Mouse (Mus musculus) midbrain, embryonic 11.5 days (tissue): ENCODE measurements around the gene Pld5. TPM values are rescaled to one million over a fixed set of nuclear protein-coding genes. Genes with fewer than 3 reads are reported as not detected.

ENCODE experiments used
- ATAC-seq: fragments of 200-750 bp; cut with Nextera tagmentation; 2 replicates; pipeline ENCODE4 v1.8.0; 2017; ENCODE audit warnings: moderate TSS enrichment, moderate library complexity; ENCODE audit not compliant: low FRiP score
- DNase-seq: peaks from one replicate; pipeline ENCODE4 v3.0.0; 2015; ENCODE audit warnings: low spot score; ENCODE audit errors: missing footprints
- H3K27ac ChIP-seq: fragments of 300-500 bp; sonication (generic); 2 replicates; pipeline ENCODE4 v1.5.1; 2014; ENCODE audit warnings: low read depth, low read length
- H3K27me3 ChIP-seq: fragments of 300-500 bp; sonication (generic); 2 replicates; pipeline ENCODE4 v1.6.1; 2014; ENCODE audit warnings: mild to moderate bottlenecking, low read length, moderate library complexity, mixed read lengths; ENCODE audit not compliant: control insufficient read depth, insufficient read depth
- H3K36me3 ChIP-seq: fragments of 300-500 bp; sonication (generic); 2 replicates; pipeline ENCODE4 v1.6.1; 2014; ENCODE audit warnings: mild to moderate bottlenecking, low read length, moderate library complexity, mixed read lengths; ENCODE audit not compliant: control insufficient read depth, insufficient read depth
- H3K4me1 ChIP-seq: fragments of 300-500 bp; sonication (generic); 2 replicates; pipeline ENCODE4 v1.6.1; 2014; ENCODE audit warnings: low read length; ENCODE audit not compliant: control insufficient read depth, insufficient read depth
- H3K4me2 ChIP-seq: fragments of 300-500 bp; sonication (generic); 2 replicates; pipeline ENCODE4 v1.6.1; 2014; ENCODE audit warnings: mild to moderate bottlenecking, moderate library complexity
- H3K4me3 ChIP-seq: fragments of 300-500 bp; sonication (generic); 2 replicates; pipeline ENCODE4 v1.5.1; 2014; ENCODE audit warnings: low read depth, low read length
- H3K9ac ChIP-seq: fragments of 300-500 bp; sonication (generic); 2 replicates; pipeline ENCODE4 v1.6.1; 2014; ENCODE audit warnings: low read length
- H3K9me3 ChIP-seq: fragments of 300-500 bp; sonication (generic); 2 replicates; pipeline ENCODE4 v1.6.1; 2016; ENCODE audit warnings: low read length; ENCODE audit not compliant: control insufficient read depth
- WGBS: fragments of 180-500 bp; shearing (Covaris S2); extraction: QIAGEN DNeasy Blood & Tissue Kit; methylation state at CpG from one replicate; pipeline ENCODE4 v1.1.7; 2014; 5-methylcytosine and 5-hydroxymethylcytosine counted together
- polyA plus RNA-seq: library from polyadenylated mRNA; unstranded; fragments of >200 nt; fragmentation: Nextera tagmentation; extraction: Ambion mirVana; gene quantifications from 2 replicates; pipeline ENCODE4 v1.2.1, GENCODE M21; 2014

The Pld5 gene
- polyA plus RNA-seq, 1 experiment from 2014 or later = 0.75 TPM

GRCm38 (mm10) chr1:175967004-175967745 lies 307.9 kb downstream of the Pld5 start:
- Histone ChIP-seq H3K9ac (no peak overlapping the region), H3K9me3 (no peaks in the 10 kb centered on the region), H3K36me3 (no peaks in the 10 kb centered on the region), H3K4me1 (no peaks in the 10 kb centered on the region), H3K27me3 (no peaks in the 10 kb centered on the region), H3K4me3 (no peak overlapping the region), H3K4me2 (no peak overlapping the region), H3K27ac (no peak overlapping the region)
- WGBS = 89% methylated on average over 5 of the region's 5 CpGs
- ATAC-seq (no peak), DNase-seq (no peak)

GRCm38 (mm10) chr1:175961786-175962185 lies 313.3 kb downstream of the Pld5 start:
- WGBS = 93% methylated on average over 2 of the region's 2 CpGs
- H3K4me3 ChIP-seq = no peak overlapping the region
- H3K4me2 ChIP-seq = no peak overlapping the region
- no peaks in the 10 kb centered on the region for H3K36me3 ChIP-seq
- no peaks in the 10 kb centered on the region for H3K4me1 ChIP-seq
- DNase-seq = no peak
- H3K9me3 ChIP-seq = no peaks in the 10 kb centered on the region
- no peak overlapping the region for H3K9ac ChIP-seq
- no peak for ATAC-seq
- H3K27me3 ChIP-seq = no peaks in the 10 kb centered on the region
- no peak overlapping the region for H3K27ac ChIP-seq

GRCm38 (mm10) chr1:175950851-175951250 lies 324.3 kb downstream of the Pld5 start:
- H3K27me3 ChIP-seq = no peaks in the 10 kb centered on the region
- WGBS = 77% methylated on average over 2 of the region's 2 CpGs
- DNase-seq (no peak), ATAC-seq (no peak)
- no peaks in the 10 kb centered on the region for H3K4me1 ChIP-seq
- no peaks in the 10 kb centered on the region for H3K9me3 ChIP-seq
- H3K36me3 ChIP-seq = no peaks in the 10 kb centered on the region
- H3K4me2 ChIP-seq = no peak overlapping the region
- no peak overlapping the region for H3K27ac ChIP-seq
- H3K9ac ChIP-seq = no peak overlapping the region
- no peak overlapping the region for H3K4me3 ChIP-seq

DNA sequence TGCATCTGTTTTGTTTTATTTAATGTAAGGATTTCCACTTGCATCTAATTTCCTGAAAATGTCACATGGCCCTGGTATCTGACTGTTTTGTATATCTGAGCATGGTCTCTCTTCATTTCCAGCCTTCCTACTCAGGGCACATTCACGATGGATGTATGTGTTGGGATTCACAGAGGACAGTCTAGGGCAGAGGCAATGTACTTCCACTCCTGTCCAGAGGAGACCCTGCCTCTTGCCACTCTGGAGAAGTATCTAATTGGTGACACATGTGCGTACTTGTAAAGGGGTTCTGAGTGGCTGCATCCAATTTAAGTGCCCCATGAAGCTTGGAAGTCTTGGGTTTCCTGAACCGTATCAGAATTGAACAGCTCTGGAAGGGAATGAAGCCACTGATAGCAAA lies 324.7 kb downstream of the Pld5 start:
- no peak overlapping the region for H3K27ac ChIP-seq
- ATAC-seq (no peak), DNase-seq (no peak)

DNA sequence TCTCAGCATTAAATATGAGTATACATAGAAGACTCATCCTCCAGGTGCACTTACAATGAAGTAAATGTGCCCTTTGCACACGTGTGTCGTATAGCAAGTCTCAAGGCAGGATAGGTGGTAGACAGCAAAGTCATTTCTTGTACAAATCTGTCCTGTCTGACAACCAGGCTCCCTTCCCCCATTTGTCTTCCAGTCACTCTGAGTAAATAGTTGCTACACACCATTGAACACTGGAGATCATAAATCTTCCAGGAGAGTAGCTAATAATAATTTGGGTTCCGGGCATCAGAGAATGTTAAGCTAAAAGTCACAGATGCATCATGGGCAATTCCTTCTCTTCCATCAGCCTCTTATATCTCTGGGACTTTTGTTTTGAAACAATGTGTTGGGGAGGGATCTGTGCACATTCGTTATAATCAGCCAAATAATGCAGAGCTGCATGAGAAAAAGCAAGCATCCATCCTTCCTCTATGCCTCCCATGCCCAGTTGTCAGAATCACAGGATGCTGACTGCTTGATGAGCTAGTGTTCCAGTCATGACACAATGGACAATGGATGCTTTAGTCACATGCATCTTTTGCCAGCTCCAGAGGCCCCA lies 328.3 kb downstream of the Pld5 start:
- no peak for ATAC-seq

More for the DNA sequence above, 324.7 kb downstream of the Pld5 start:
- Histone ChIP-seq H3K9me3 (no peaks in the 10 kb centered on the region), H3K9ac (no peak overlapping the region), H3K4me2 (no peak overlapping the region), H3K36me3 (no peaks in the 10 kb centered on the region), H3K4me1 (no peaks in the 10 kb centered on the region), H3K4me3 (no peak overlapping the region), H3K27me3 (no peaks in the 10 kb centered on the region)
- WGBS = 73% methylated on average over 3 of the region's 3 CpGs

DNA sequence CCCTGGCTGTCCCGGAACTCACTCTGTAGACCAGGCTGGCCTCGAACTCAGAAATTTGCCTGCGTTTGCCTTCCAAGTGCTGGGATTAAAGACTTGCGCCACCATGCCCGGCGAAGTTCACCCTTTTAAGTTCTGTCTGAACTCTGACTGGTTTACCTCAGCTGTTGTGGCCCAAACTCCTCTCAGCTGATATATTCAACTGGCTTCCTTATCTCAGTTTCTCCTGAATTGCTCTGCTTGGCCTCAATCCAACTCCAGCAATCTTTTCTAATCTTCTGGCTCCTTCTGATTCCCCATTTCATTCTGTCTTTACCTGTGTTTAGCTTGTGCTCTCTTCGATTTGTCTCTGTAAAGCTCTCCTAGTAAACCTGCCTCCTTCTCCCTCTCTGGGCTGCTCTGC lies 331.9 kb downstream of the Pld5 start:
- H3K4me1 ChIP-seq = no peaks in the 10 kb centered on the region
- no peaks in the 10 kb centered on the region for H3K36me3 ChIP-seq
- no peak overlapping the region for H3K4me2 ChIP-seq
- ATAC-seq = no peak
- whole genome bisulfite sequencing = 93% methylated on average over 7 of the region's 7 CpGs
- no peaks in the 10 kb centered on the region for H3K9me3 ChIP-seq
- H3K27me3 ChIP-seq = no peaks in the 10 kb centered on the region
- no peak for DNase-seq
- no peak overlapping the region for H3K4me3 ChIP-seq
- no peak overlapping the region for H3K27ac ChIP-seq
- H3K9ac ChIP-seq = no peak overlapping the region

More for the DNA sequence above, 328.3 kb downstream of the Pld5 start:
- H3K4me2 ChIP-seq = no peak overlapping the region
- H3K9ac ChIP-seq = no peak overlapping the region
- DNase-seq = peak; percentile 73
- H3K4me1 ChIP-seq = no peaks in the 10 kb centered on the region
- H3K36me3 ChIP-seq = no peaks in the 10 kb centered on the region
- H3K27ac ChIP-seq = no peak overlapping the region
- H3K4me3 ChIP-seq = no peak overlapping the region
- no peaks in the 10 kb centered on the region for H3K9me3 ChIP-seq
- 89% methylated on average over 4 of the region's 4 CpGs for WGBS
- H3K27me3 ChIP-seq = no peaks in the 10 kb centered on the region

DNA sequence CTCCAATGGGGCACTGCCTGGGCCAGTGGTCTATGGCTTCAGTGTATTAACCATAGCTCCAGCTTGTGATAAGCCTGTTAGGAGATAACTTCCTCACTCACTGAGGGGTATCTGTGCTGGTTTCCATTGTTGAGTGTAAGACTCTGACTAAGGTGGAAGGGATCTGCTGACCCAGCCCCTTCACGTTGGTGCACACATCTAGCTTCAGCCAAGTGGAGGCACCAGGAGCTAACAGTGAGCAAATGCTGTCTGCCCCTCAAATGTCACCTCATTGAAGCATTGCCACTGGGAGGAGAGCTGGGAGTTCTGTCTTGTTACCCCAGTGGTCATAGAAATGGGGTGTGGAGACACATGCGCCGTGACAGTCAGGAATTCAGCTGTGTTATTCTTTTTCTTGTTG lies 336.4 kb downstream of the Pld5 start:
- 80% methylated on average over 3 of the region's 3 CpGs for WGBS
- ATAC-seq (no peak), DNase-seq (no peak)
- Histone ChIP-seq H3K27me3 (no peaks in the 10 kb centered on the region), H3K4me2 (no peak overlapping the region), H3K4me1 (no peaks in the 10 kb centered on the region), H3K27ac (no peak overlapping the region), H3K36me3 (no peaks in the 10 kb centered on the region), H3K4me3 (no peak overlapping the region), H3K9me3 (no peaks in the 10 kb centered on the region), H3K9ac (no peak overlapping the region)

- H3K27ac ChIP-seq = no peak overlapping the region
- no peaks in the 10 kb centered on the region for H3K36me3 ChIP-seq
- peak overlapping the region; percentile 48; the same call in 1 of the 2 replicates for H3K9ac ChIP-seq
Measured at GRCm38 (mm10) chr1:175936282-175936737, 338.8 kb downstream of the Pld5 start.

GRCm38 (mm10) chr1:175931391-175931790 lies 343.7 kb downstream of the Pld5 start:
- Histone ChIP-seq H3K36me3 (no peaks in the 10 kb centered on the region), H3K9me3 (no peaks in the 10 kb centered on the region), H3K9ac (no peak overlapping the region), H3K27me3 (no peaks in the 10 kb centered on the region), H3K4me3 (no peak overlapping the region), H3K4me2 (no peak overlapping the region), H3K4me1 (no peaks in the 10 kb centered on the region), H3K27ac (no peak overlapping the region)
- 98% methylated on average over 5 of the region's 5 CpGs for WGBS
- no peak for DNase-seq
- no peak for ATAC-seq

More at GRCm38 (mm10) chr1:175936282-175936737, 338.8 kb downstream of the Pld5 start:
- ATAC-seq (peak; percentile 89), DNase-seq (peak; percentile 98)
- Histone ChIP-seq H3K4me1 (no peaks in the 10 kb centered on the region), H3K4me3 (no peak overlapping the region), H3K4me2 (peak overlapping the region; percentile 36), H3K9me3 (no peaks in the 10 kb centered on the region), H3K27me3 (no peaks in the 10 kb centered on the region)
- WGBS = 14% methylated on average over 11 of the region's 11 CpGs
